Mouse (Mus musculus) myocyte (in vitro differentiated cells): ENCODE measurements around the gene Samsn1. TPM values are rescaled to one million over a fixed set of nuclear protein-coding genes. Genes with fewer than 3 reads are reported as not detected.

Experiments
- H3K27me3 ChIP-seq: one replicate; pipeline ENCODE4 v1.6.1; 2011; ENCODE audit not compliant: control insufficient read depth, insufficient read depth, insufficient read length
- H3K36me3 ChIP-seq: one replicate; pipeline ENCODE4 v1.6.1; 2011; ENCODE audit not compliant: control insufficient read depth, insufficient read depth
- H3K4me2 ChIP-seq: one replicate; pipeline ENCODE4 v1.6.1; 2011; ENCODE audit warnings: low read depth, control low read depth
- H3K4me3 ChIP-seq: one replicate; pipeline ENCODE4 v1.5.1; 2011; ENCODE audit warnings: mild to moderate bottlenecking, control low read depth, moderate library complexity
- H3K79me2 ChIP-seq: one replicate; pipeline ENCODE4 v1.6.1; 2011; ENCODE audit not compliant: control insufficient read depth, insufficient read depth
- H3ac ChIP-seq: one replicate; pipeline ENCODE4 v1.6.1; 2011; ENCODE audit not compliant: control insufficient read depth, insufficient read length
- CEBPB ChIP-seq: IDR thresholded peaks from 2 replicates; pipeline ENCODE4 v1.6.1; 2011; ENCODE audit warnings: mild to moderate bottlenecking, moderate library complexity; ENCODE audit not compliant: poor library complexity, insufficient read depth, severe bottlenecking
- E2F4 ChIP-seq: IDR thresholded peaks from one replicate; pipeline ENCODE4 v1.6.1; 2011; ENCODE audit warnings: mild to moderate bottlenecking, control low read depth, moderate library complexity; ENCODE audit not compliant: insufficient read depth
- MAX ChIP-seq: IDR thresholded peaks from one replicate; pipeline ENCODE4 v1.6.1; 2011; ENCODE audit warnings: low read depth, mild to moderate bottlenecking, control low read depth
- MYOD1 ChIP-seq, 3 experiments: IDR thresholded peaks; one replicate each; pipeline ENCODE4 v1.6.1; 2011; ENCODE audit warnings: control low read depth in 2 of 3, low read depth in 2 of 3, mild to moderate bottlenecking in 2 of 3, moderate library complexity in 1 of 3; ENCODE audit not compliant: insufficient read length in 2 of 3, control insufficient read depth in 1 of 3
- MYOG ChIP-seq, 3 experiments: IDR thresholded peaks; one replicate each; pipeline ENCODE4 v1.6.1; 2011; ENCODE audit warnings: control low read depth in 2 of 3, low read depth in 2 of 3, mild to moderate bottlenecking in 2 of 3; ENCODE audit not compliant: insufficient read length in 2 of 3, control insufficient read depth in 1 of 3, insufficient read depth in 1 of 3
- POLR2A ChIP-seq: IDR thresholded peaks from one replicate; pipeline ENCODE4 v1.6.1; 2011; ENCODE audit warnings: low read depth, mild to moderate bottlenecking, control low read depth, moderate library complexity; ENCODE audit not compliant: insufficient read length
- POLR2AphosphoS2 ChIP-seq: IDR thresholded peaks from one replicate; pipeline ENCODE4 v1.6.1; 2011; ENCODE audit warnings: low read depth, control low read depth; ENCODE audit not compliant: insufficient read length
- REST ChIP-seq: IDR thresholded peaks from one replicate; pipeline ENCODE4 v1.6.1; 2011; ENCODE audit warnings: mild to moderate bottlenecking, control low read depth, moderate library complexity; ENCODE audit not compliant: insufficient read depth, insufficient read length
- SRF ChIP-seq: IDR thresholded peaks from one replicate; pipeline ENCODE4 v1.6.1; 2011; ENCODE audit warnings: low read depth; ENCODE audit not compliant: control insufficient read depth, insufficient read length
- TCF12 ChIP-seq: IDR thresholded peaks from one replicate; pipeline ENCODE4 v1.6.1; 2011; ENCODE audit warnings: mild to moderate bottlenecking, control low read depth; ENCODE audit not compliant: poor library complexity, insufficient read depth, severe bottlenecking
- TCF3 ChIP-seq: IDR thresholded peaks from one replicate; pipeline ENCODE4 v1.6.1; 2011; ENCODE audit warnings: low read depth, control low read depth; ENCODE audit not compliant: insufficient read length
- USF1 ChIP-seq: IDR thresholded peaks from one replicate; pipeline ENCODE4 v1.6.1; 2011; ENCODE audit warnings: low read depth, mild to moderate bottlenecking, control low read depth, moderate library complexity
- polyA plus RNA-seq: library from polyadenylated mRNA; unstranded; fragments of >200 nt; fragmentation: generic; extraction: Trizol; gene quantifications from one replicate; pipeline ENCODE4 v1.2.1, GENCODE M21; 2012; ENCODE audit warnings: missing spikeins

The Samsn1 gene
- polyA plus RNA-seq, 1 experiment: 0.02 TPM

- TF ChIP-seq TCF3 (no peak), REST (no peak), USF1 (no peak), SRF (no peak), TCF12 (no peak), MYOD1 (IDR thresholded peaks at IDR 0.05; ENCODE audit: control insufficient read depth in 1 of 3, insufficient read length in 2 of 3, low read depth in 2 of 3) (no peak), E2F4 (no peak), POLR2A (no peak), CEBPB (no peak), POLR2AphosphoS2 (no peak), MYOG (IDR thresholded peaks at IDR 0.05; ENCODE audit: control insufficient read depth in 1 of 3, insufficient read depth in 1 of 3, insufficient read length in 2 of 3, low read depth in 2 of 3) (no peak), MAX (no peak)
- no peaks in the 10 kb centered on the region for H3K79me2 ChIP-seq
- H3K4me2 ChIP-seq: no peak overlapping the region
- no peaks in the 10 kb centered on the region for H3K27me3 ChIP-seq
- no peaks in the 10 kb centered on the region for H3K36me3 ChIP-seq
- H3ac ChIP-seq: no peak overlapping the region
- H3K4me3 ChIP-seq: no peak overlapping the region
Observed at GRCm38 (mm10) chr16:75970266-75970998, 51.6 kb downstream of the Samsn1 start.

DNA sequence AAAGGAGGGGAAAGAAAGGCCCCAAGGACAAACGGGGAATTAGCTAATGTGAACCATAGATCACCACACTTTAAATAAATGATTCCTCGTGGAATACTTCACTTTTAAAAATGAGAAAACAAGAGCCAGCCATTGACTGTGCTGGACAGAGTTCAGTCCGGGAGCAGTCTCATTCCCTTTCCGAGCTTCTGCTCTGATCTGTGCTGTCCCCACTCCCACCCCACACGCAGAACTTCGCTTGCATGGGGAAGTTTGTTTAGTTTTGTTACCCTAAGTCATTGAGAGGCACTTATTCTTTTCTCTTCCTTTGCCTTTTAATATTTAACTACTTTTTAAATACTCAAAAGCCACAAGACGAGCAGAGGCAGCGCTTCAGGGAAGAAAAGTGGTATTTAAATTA is 60.1 kb downstream of the Samsn1 start:
- Histone ChIP-seq H3ac (no peak overlapping the region), H3K27me3 (no peaks in the 10 kb centered on the region), H3K36me3 (no peaks in the 10 kb centered on the region), H3K4me2 (no peak overlapping the region), H3K4me3 (no peak overlapping the region), H3K79me2 (no peaks in the 10 kb centered on the region)
- TF ChIP-seq SRF: no peak
- no peak for TF ChIP-seq E2F4
- no peak for TF ChIP-seq TCF12
- TF ChIP-seq MYOD1 (IDR thresholded peaks at IDR 0.05; ENCODE audit: control insufficient read depth in 1 of 3, insufficient read length in 2 of 3, low read depth in 2 of 3): no peak
- TF ChIP-seq MAX: no peak
- no peak for TF ChIP-seq REST
- TF ChIP-seq POLR2A: no peak
- TF ChIP-seq POLR2AphosphoS2: no peak
- no peak for TF ChIP-seq CEBPB
- no peak for TF ChIP-seq USF1
- no peak for TF ChIP-seq MYOG (IDR thresholded peaks at IDR 0.05; ENCODE audit: control insufficient read depth in 1 of 3, insufficient read depth in 1 of 3, insufficient read length in 2 of 3, low read depth in 2 of 3)
- no peak for TF ChIP-seq TCF3

DNA sequence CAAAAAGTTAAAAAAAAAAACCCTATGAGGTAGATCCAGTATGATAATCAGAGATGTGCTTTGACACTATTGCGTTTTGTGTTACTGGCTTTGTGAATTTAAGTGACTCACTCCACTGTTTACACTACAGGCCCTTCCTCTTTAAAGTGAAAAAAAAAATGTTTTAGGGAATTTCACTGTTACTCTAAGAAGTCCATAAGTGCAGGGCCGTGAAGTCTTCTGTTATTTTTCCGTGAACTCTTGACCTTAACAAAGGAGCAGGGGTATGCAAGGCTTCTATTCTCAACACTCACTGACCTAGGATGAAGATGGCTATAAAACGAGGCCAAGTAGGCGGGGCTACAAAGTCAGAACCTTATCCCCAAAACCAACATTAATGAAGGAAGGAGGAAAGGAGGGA is 60.6 kb downstream of the Samsn1 start:
- H3K79me2 ChIP-seq: no peaks in the 10 kb centered on the region
- no peak overlapping the region for H3K4me3 ChIP-seq
- no peak for TF ChIP-seq SRF
- TF ChIP-seq MAX: no peak
- no peak for TF ChIP-seq POLR2A
- TF ChIP-seq USF1: no peak
- no peak for TF ChIP-seq E2F4
- TF ChIP-seq MYOG (IDR thresholded peaks at IDR 0.05; ENCODE audit: control insufficient read depth in 1 of 3, insufficient read depth in 1 of 3, insufficient read length in 2 of 3, low read depth in 2 of 3): no peak
- no peak for TF ChIP-seq REST
- TF ChIP-seq TCF3: no peak
- TF ChIP-seq MYOD1 (IDR thresholded peaks at IDR 0.05; ENCODE audit: control insufficient read depth in 1 of 3, insufficient read length in 2 of 3, low read depth in 2 of 3): no peak
- TF ChIP-seq POLR2AphosphoS2: no peak
- no peak overlapping the region for H3K4me2 ChIP-seq
- H3ac ChIP-seq: no peak overlapping the region
- H3K27me3 ChIP-seq: no peaks in the 10 kb centered on the region
- no peaks in the 10 kb centered on the region for H3K36me3 ChIP-seq

- Histone ChIP-seq H3ac (no peak overlapping the region), H3K4me3 (no peak overlapping the region), H3K27me3 (no peaks in the 10 kb centered on the region), H3K36me3 (no peaks in the 10 kb centered on the region), H3K79me2 (no peaks in the 10 kb centered on the region), H3K4me2 (no peak overlapping the region)
- TF ChIP-seq POLR2AphosphoS2: no peak
- no peak for TF ChIP-seq E2F4
- TF ChIP-seq MAX: no peak
- TF ChIP-seq MYOD1 (IDR thresholded peaks at IDR 0.05; ENCODE audit: control insufficient read depth in 1 of 3, insufficient read length in 2 of 3, low read depth in 2 of 3): no peak
- no peak for TF ChIP-seq REST
- no peak for TF ChIP-seq TCF3
- no peak for TF ChIP-seq CEBPB
- TF ChIP-seq SRF: no peak
- no peak for TF ChIP-seq MYOG (IDR thresholded peaks at IDR 0.05; ENCODE audit: control insufficient read depth in 1 of 3, insufficient read depth in 1 of 3, insufficient read length in 2 of 3, low read depth in 2 of 3)
- no peak for TF ChIP-seq USF1
- no peak for TF ChIP-seq POLR2A
- no peak for TF ChIP-seq TCF12
Observed at GRCm38 (mm10) chr16:75961036-75961435, 61.0 kb downstream of the Samsn1 start.

DNA sequence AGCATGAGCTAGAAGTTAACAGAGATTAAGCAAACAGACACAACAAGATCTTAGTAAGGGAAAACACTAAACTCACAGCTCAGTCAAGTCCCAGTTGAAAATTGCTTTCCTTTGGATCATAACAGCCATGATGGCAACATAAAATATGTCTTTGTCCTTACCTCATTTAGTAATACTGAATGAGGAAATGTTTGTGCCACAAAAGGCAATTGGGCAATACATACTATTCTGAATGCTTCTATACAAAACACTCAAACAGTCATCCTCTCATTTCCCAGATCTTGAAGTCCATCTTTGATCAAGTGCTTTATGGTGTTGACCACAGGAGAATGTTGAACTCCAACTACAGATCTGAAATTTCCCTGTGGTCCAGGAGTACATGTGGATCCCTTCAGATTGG is 88.7 kb downstream of the Samsn1 start:
- TF ChIP-seq REST: no peak
- no peak for TF ChIP-seq USF1
- TF ChIP-seq POLR2A: no peak
- TF ChIP-seq SRF: no peak
- TF ChIP-seq MAX: no peak
- TF ChIP-seq E2F4: no peak
- TF ChIP-seq TCF3: no peak
- no peak for TF ChIP-seq POLR2AphosphoS2
- no peak for TF ChIP-seq MYOG (IDR thresholded peaks at IDR 0.05; ENCODE audit: control insufficient read depth in 1 of 3, insufficient read depth in 1 of 3, insufficient read length in 2 of 3, low read depth in 2 of 3)
- TF ChIP-seq MYOD1 (IDR thresholded peaks at IDR 0.05; ENCODE audit: control insufficient read depth in 1 of 3, insufficient read length in 2 of 3, low read depth in 2 of 3): no peak
- TF ChIP-seq CEBPB: no peak
- no peak for TF ChIP-seq TCF12
- H3K79me2 ChIP-seq: no peaks in the 10 kb centered on the region
- H3K36me3 ChIP-seq: no peaks in the 10 kb centered on the region
- no peak overlapping the region for H3K4me2 ChIP-seq
- H3ac ChIP-seq: no peak overlapping the region
- H3K27me3 ChIP-seq: no peaks in the 10 kb centered on the region
- H3K4me3 ChIP-seq: no peak overlapping the region
